Mouse (Mus musculus) kidney, adult 2 months (tissue): ENCODE results near the gene Lce1k.

Source experiments
- CTCF ChIP-seq: fragments of 200-500 bp; conservative IDR thresholded peaks from 2 replicates; pipeline ENCODE4 v1.5.1; 2011; ENCODE audit warnings: low read depth, mild to moderate bottlenecking, control low read depth, low read length, moderate library complexity, mixed read lengths; ENCODE audit not compliant: insufficient read depth, insufficient read length
- POLR2A ChIP-seq: fragments of 200-500 bp; IDR thresholded peaks from one replicate; pipeline ENCODE4 v1.6.1; 2011; ENCODE audit warnings: low read depth, low read length, control low read depth

GRCm38 (mm10) chr3:92825808-92826207, 18.1 kb upstream of the Lce1k start:
- TF ChIP-seq CTCF = no peak
- TF ChIP-seq POLR2A = no peak
